Mouse (Mus musculus): Measurements from ENCODE around the gene Mlf1. TPM values are rescaled to one million over a fixed set of nuclear protein-coding genes. Genes with fewer than 3 reads are reported as not detected.

Mlf1 gene
- polyA plus RNA-seq, 1 experiment from 2014 or later, result 4.8 TPM

- Histone ChIP-seq H3K27me3 (replicated peaks; ENCODE audit: control insufficient read depth, insufficient read depth, low read length) (no peaks in the 10 kb centered on the region), H3K9ac (ENCODE audit: low read depth, low read length) (peak overlapping the region; percentile 74; the same call in 1 of the 2 replicates), H3K4me3 (ENCODE audit: low read depth, low read length) (peak overlapping the region; percentile 87), H3K9me3 (ENCODE audit: control insufficient read depth) (0 out of 2 replicates have a peak, but pooled peaks cover 2% of the 10 kb centered on the region), H3K27ac (ENCODE audit: low read depth, low read length) (no peak overlapping the region), H3K4me2 (replicated peaks; ENCODE audit: low read depth) (peak overlapping the region; percentile 86), H3K36me3 (ENCODE audit: control insufficient read depth, insufficient read depth) (peaks cover 12% of the 10 kb centered on the region), H3K4me1 (replicated peaks; ENCODE audit: control insufficient read depth, insufficient read depth, low read length) (no peaks in the 10 kb centered on the region; the same call in 1 of the 2 replicates)
- peak; percentile 32; the same call in 1 of the 2 replicates for TF ChIP-seq CTCF (IDR thresholded peaks at IDR 0.05; ENCODE audit: low read depth)
- 28% methylated on average over 8 of the region's 8 CpGs for WGBS
- ATAC-seq, result 0 out of 2 replicates have a peak, but pooled peaks have one; percentile 6
These were observed 55.6 kb downstream of the Mlf1 start for GRCm38 (mm10) chr3:67429338-67429998.

- under 1% methylated on average over 24 of the region's 24 CpGs for WGBS
- peak within 1 kb of the TSS; percentile 62 for H3K27ac ChIP-seq (ENCODE audit: low read depth, low read length)
- peaks cover 16% of the 10 kb centered on the region for H3K36me3 ChIP-seq (ENCODE audit: control insufficient read depth, insufficient read depth)
These were observed 56.1 kb downstream of the Mlf1 start, which contains the start of gene Gfm1 for GRCm38 (mm10) chr3:67429999-67430380. Gene Gfm1, plus strand, starts transcription at chr3:67430096.

GRCm38 (mm10) chr3:67434011-67434410, 60.1 kb downstream of the Mlf1 start:
- no peak for TF ChIP-seq CTCF (IDR thresholded peaks at IDR 0.05; ENCODE audit: low read depth)
- Histone ChIP-seq H3K4me2 (replicated peaks; ENCODE audit: low read depth) (no peak overlapping the region), H3K27me3 (replicated peaks; ENCODE audit: control insufficient read depth, insufficient read depth, low read length) (no peaks in the 10 kb centered on the region), H3K36me3 (ENCODE audit: control insufficient read depth, insufficient read depth) (peaks cover 49% of the 10 kb centered on the region), H3K4me3 (ENCODE audit: low read depth, low read length) (no peak overlapping the region), H3K27ac (ENCODE audit: low read depth, low read length) (no peak overlapping the region), H3K9me3 (ENCODE audit: control insufficient read depth) (no peaks in the 10 kb centered on the region), H3K4me1 (replicated peaks; ENCODE audit: control insufficient read depth, insufficient read depth, low read length) (no peaks in the 10 kb centered on the region; the same call in 1 of the 2 replicates), H3K9ac (ENCODE audit: low read depth, low read length) (no peak overlapping the region)
- no peak for ATAC-seq
- WGBS, result 83% methylated on average over 6 of the region's 6 CpGs

More at GRCm38 (mm10) chr3:67429999-67430380, 56.1 kb downstream of the Mlf1 start, which contains the start of gene Gfm1:
- H3K9ac ChIP-seq (ENCODE audit: low read depth, low read length), result peak within 1 kb of the TSS; percentile 74
- peak; percentile 96 for ATAC-seq
- H3K9me3 ChIP-seq (ENCODE audit: control insufficient read depth), result 0 out of 2 replicates have a peak, but pooled peaks cover 2% of the 10 kb centered on the region
- H3K27me3 ChIP-seq (replicated peaks; ENCODE audit: control insufficient read depth, insufficient read depth, low read length), result no peaks in the 10 kb centered on the region
- peak within 1 kb of the TSS; percentile 87 for H3K4me3 ChIP-seq (ENCODE audit: low read depth, low read length)
- no peaks in the 10 kb centered on the region; the same call in 1 of the 2 replicates for H3K4me1 ChIP-seq (replicated peaks; ENCODE audit: control insufficient read depth, insufficient read depth, low read length)
- TF ChIP-seq CTCF (IDR thresholded peaks at IDR 0.05; ENCODE audit: low read depth), result peak; percentile 96
- H3K4me2 ChIP-seq (replicated peaks; ENCODE audit: low read depth), result peak within 1 kb of the TSS; percentile 86

- Histone ChIP-seq H3K36me3 (ENCODE audit: control insufficient read depth, insufficient read depth) (peaks cover 54% of the 10 kb centered on the region), H3K27ac (ENCODE audit: low read depth, low read length) (no peak overlapping the region), H3K4me1 (replicated peaks; ENCODE audit: control insufficient read depth, insufficient read depth, low read length) (no peaks in the 10 kb centered on the region), H3K27me3 (replicated peaks; ENCODE audit: control insufficient read depth, insufficient read depth, low read length) (no peaks in the 10 kb centered on the region), H3K9me3 (ENCODE audit: control insufficient read depth) (no peaks in the 10 kb centered on the region), H3K4me3 (ENCODE audit: low read depth, low read length) (no peak overlapping the region), H3K4me2 (replicated peaks; ENCODE audit: low read depth) (no peak overlapping the region), H3K9ac (ENCODE audit: low read depth, low read length) (no peak overlapping the region)
- ATAC-seq, result no peak
- peak; percentile 41 for TF ChIP-seq CTCF (IDR thresholded peaks at IDR 0.05; ENCODE audit: low read depth)
- 93% methylated on average over 2 of the region's 2 CpGs for WGBS
These were observed 73.2 kb downstream of the Mlf1 start for GRCm38 (mm10) chr3:67447143-67447542.

Other genes starting within 250 kb of the Mlf1 start
- gene Gm17402, start 1.1 kb downstream of the Mlf1 start, polyA plus RNA-seq (2015; fragmentation: Nextera tagmentation; extraction: Ambion mirVana), result not detected in 2 replicates
- 26.4 and 30.2 TPM in 2 replicates for gene Gfm1, start 56.0 kb downstream of the Mlf1 start, polyA plus RNA-seq (2015; fragmentation: Nextera tagmentation; extraction: Ambion mirVana)
- 84.1 and 91.7 TPM in 2 replicates for gene Lxn, start 89.8 kb downstream of the Mlf1 start, polyA plus RNA-seq (2015; fragmentation: Nextera tagmentation; extraction: Ambion mirVana)
- gene Rarres1, start 141.4 kb downstream of the Mlf1 start, polyA plus RNA-seq (2015; fragmentation: Nextera tagmentation; extraction: Ambion mirVana), result 13.5 and 14.6 TPM in 2 replicates
- gene Mfsd1, start 208.6 kb downstream of the Mlf1 start, polyA plus RNA-seq (2015; fragmentation: Nextera tagmentation; extraction: Ambion mirVana), result 61.6 and 69.9 TPM in 2 replicates

Data from intestine, postnatal 0 days (tissue).